Mouse (Mus musculus) stomach, postnatal 0 days (tissue): Measurements from ENCODE around the gene Khdrbs1. TPM values are rescaled to one million over a fixed set of nuclear protein-coding genes. Genes with fewer than 3 reads are reported as not detected.

Experiments used
- ATAC-seq: fragments of 200-750 bp; cut with Nextera tagmentation; 2 replicates; pipeline ENCODE4 v1.8.0; 2017; ENCODE audit not compliant: low FRiP score, low TSS enrichment
- DNase-seq: peaks from one replicate; pipeline ENCODE4 v3.0.0-alpha.2; 2016; ENCODE audit warnings: low spot score
- H3K27ac ChIP-seq: fragments of 300-500 bp; sonication (generic); replicated peaks from 2 replicates; pipeline ENCODE4 v1.5.1; 2014; ENCODE audit warnings: mild to moderate bottlenecking, control low read depth
- H3K27me3 ChIP-seq: fragments of 300-500 bp; sonication (generic); 2 replicates; pipeline ENCODE4 v1.6.1; 2014; ENCODE audit warnings: low read length; ENCODE audit not compliant: control insufficient read depth, insufficient read depth
- H3K36me3 ChIP-seq: fragments of 300-500 bp; sonication (generic); 2 replicates; pipeline ENCODE4 v1.6.1; 2014; ENCODE audit warnings: low read length, mixed read lengths; ENCODE audit not compliant: control insufficient read depth, insufficient read depth
- H3K4me1 ChIP-seq: fragments of 300-500 bp; sonication (generic); replicated peaks from 2 replicates; pipeline ENCODE4 v1.6.1; 2014; ENCODE audit warnings: antibody characterized with exemption; ENCODE audit not compliant: control insufficient read depth, insufficient read depth
- H3K4me2 ChIP-seq: fragments of 300-500 bp; sonication (generic); replicated peaks from 2 replicates; pipeline ENCODE4 v1.6.1; 2014; ENCODE audit warnings: low read depth, mild to moderate bottlenecking, control low read depth, moderate library complexity
- H3K4me3 ChIP-seq: fragments of 300-500 bp; sonication (generic); 2 replicates; pipeline ENCODE4 v1.5.1; 2014; ENCODE audit warnings: low read depth, low read length, control low read depth
- H3K9ac ChIP-seq: fragments of 300-500 bp; sonication (generic); 2 replicates; pipeline ENCODE4 v1.6.1; 2014; ENCODE audit warnings: mild to moderate bottlenecking, low read length, control low read depth, mixed read lengths
- H3K9me3 ChIP-seq: fragments of 300-500 bp; sonication (generic); 2 replicates; pipeline ENCODE4 v1.6.1; 2016; ENCODE audit warnings: low read length; ENCODE audit not compliant: control insufficient read depth
- CTCF ChIP-seq: IDR thresholded peaks from 2 replicates; pipeline ENCODE4 v1.5.1; 2016; ENCODE audit warnings: antibody characterized with exemption, low read depth, mild to moderate bottlenecking, moderate library complexity
- EP300 ChIP-seq: optimal IDR thresholded peaks from 2 replicates; pipeline ENCODE3; 2016; ENCODE audit warnings: antibody characterized with exemption
- WGBS: fragments of 180-500 bp; shearing (Covaris S2); extraction: QIAGEN DNeasy Blood & Tissue Kit; methylation state at CpG from one replicate; pipeline ENCODE4 v1.1.7; 2014; 5-methylcytosine and 5-hydroxymethylcytosine counted together
- microRNA-seq: library from miRNA; unstranded; fragments of <30 nt; microRNA quantifications from one replicate; pipeline ENCODE4, GENCODE M21; 2016
- polyA plus RNA-seq: library from polyadenylated mRNA; unstranded; fragments of >200 nt; fragmentation: Nextera tagmentation; extraction: Ambion mirVana; gene quantifications from 2 replicates; pipeline ENCODE4 v1.2.1, GENCODE M21; 2015

Khdrbs1 gene
- polyA plus RNA-seq, 1 experiment from 2014 or later: 38.6 TPM

DNA sequence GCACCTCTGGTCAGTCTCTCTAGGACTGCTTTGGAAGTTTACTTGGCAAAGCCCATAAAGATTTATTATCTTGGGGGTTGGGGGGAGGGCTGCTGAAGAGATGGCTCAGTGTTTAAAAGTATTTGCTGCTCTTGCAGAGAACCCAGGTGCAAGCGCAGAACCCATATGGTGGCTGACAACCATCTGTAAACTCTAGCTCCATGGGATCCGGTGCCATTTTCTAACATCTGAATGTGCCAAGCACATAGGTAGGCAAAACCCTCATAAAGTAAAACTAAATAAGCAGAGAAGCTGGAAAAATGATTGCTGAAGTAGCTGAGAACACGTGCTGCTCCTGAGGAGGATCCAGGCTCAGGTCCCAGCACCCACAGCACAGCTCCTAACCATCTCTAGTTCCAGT lies 80.5 kb downstream of the Khdrbs1 start:
- Histone ChIP-seq H3K4me1 (no peaks in the 10 kb centered on the region), H3K36me3 (peaks cover 11% of the 10 kb centered on the region; the same call in 1 of the 2 replicates), H3K27me3 (no peaks in the 10 kb centered on the region), H3K9me3 (no peaks in the 10 kb centered on the region), H3K9ac (no peak overlapping the region), H3K4me2 (no peak overlapping the region), H3K27ac (no peak overlapping the region), H3K4me3 (no peak overlapping the region)
- no peak for TF ChIP-seq EP300
- TF ChIP-seq CTCF: no peak
- 72% methylated on average over 3 of the region's 3 CpGs for WGBS
- ATAC-seq: no peak
- no peak for DNase-seq

DNA sequence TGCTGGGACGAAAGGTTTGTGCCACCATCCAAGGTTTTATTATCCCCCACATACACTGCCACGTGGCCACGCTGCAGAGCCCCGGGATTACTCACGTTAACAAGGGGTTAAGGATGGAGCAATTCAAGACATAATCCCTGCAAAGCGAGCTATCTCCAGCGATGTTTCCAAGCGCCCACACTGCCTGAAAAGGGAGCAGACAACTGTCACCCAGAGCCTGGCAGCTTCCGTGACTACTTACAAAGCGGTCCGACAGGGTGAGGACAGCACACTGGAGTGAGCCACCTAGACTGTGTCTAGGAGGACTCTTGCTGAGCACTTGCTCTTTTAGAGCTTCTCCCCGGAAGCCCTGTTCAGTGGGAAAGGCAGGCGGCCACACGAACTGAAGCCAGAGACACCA lies 87.3 kb downstream of the Khdrbs1 start:
- WGBS: 91% methylated on average over 14 of the region's 14 CpGs

More for the DNA sequence above, 87.3 kb downstream of the Khdrbs1 start:
- Histone ChIP-seq H3K9me3 (no peaks in the 10 kb centered on the region), H3K36me3 (peaks cover 37% of the 10 kb centered on the region; the same call in 1 of the 2 replicates), H3K4me3 (no peak overlapping the region), H3K27me3 (no peaks in the 10 kb centered on the region), H3K9ac (no peak overlapping the region), H3K4me2 (no peak overlapping the region), H3K27ac (no peak overlapping the region), H3K4me1 (no peaks in the 10 kb centered on the region)
- DNase-seq (no peak), ATAC-seq (no peak)
- TF ChIP-seq CTCF (no peak), EP300 (no peak)

Small RNA genes lying within 50 kb of the gene (microRNA-seq; reads per million reads assigned to microRNA genes)
- not detected for gene Gm28017
- gene Mir7016: not detected

Other genes with a start within 250 kb of the Khdrbs1 start
- gene Marcksl1, start 228.7 kb downstream of the Khdrbs1 start, polyA plus RNA-seq: 153 and 174 TPM in 2 replicates
- gene Hdac1, start 199.6 kb downstream of the Khdrbs1 start, polyA plus RNA-seq: 110 TPM in 2 replicates
- 1.7 and 1.9 TPM in 2 replicates for gene Lck, start 168.7 kb downstream of the Khdrbs1 start, polyA plus RNA-seq
- 1.2 and 1.9 TPM in 2 replicates for gene Fam167b, start 163.8 kb downstream of the Khdrbs1 start, polyA plus RNA-seq
- gene Eif3i, start 141.7 kb downstream of the Khdrbs1 start, polyA plus RNA-seq: 222 and 230 TPM in 2 replicates
- gene Tmem234, start 141.6 kb downstream of the Khdrbs1 start, polyA plus RNA-seq: 168 and 169 TPM in 2 replicates
- gene Dcdc2b, start 128.0 kb downstream of the Khdrbs1 start, polyA plus RNA-seq: 0.65 and 0.75 TPM in 2 replicates
- gene Iqcc, start 123.2 kb downstream of the Khdrbs1 start, polyA plus RNA-seq: 15.8 and 16.1 TPM in 2 replicates
- 34.2 and 40.2 TPM in 2 replicates for gene Ccdc28b, start 118.4 kb downstream of the Khdrbs1 start, polyA plus RNA-seq
- 23.5 and 23.6 TPM in 2 replicates for gene Txlna, start 101.2 kb downstream of the Khdrbs1 start, polyA plus RNA-seq
- 5.7 and 6.8 TPM in 2 replicates for gene Kpna6, start 69.5 kb downstream of the Khdrbs1 start, polyA plus RNA-seq
- 4.5 and 5.4 TPM in 2 replicates for gene Tmem39b, start 45.5 kb downstream of the Khdrbs1 start, polyA plus RNA-seq
- 270 and 275 TPM in 2 replicates for gene Ptp4a2, start 68.9 kb upstream of the Khdrbs1 start, polyA plus RNA-seq
- gene Spocd1, start 186.9 kb upstream of the Khdrbs1 start, polyA plus RNA-seq: not detected in 2 replicates
- 0.49 and 0.83 TPM in 2 replicates for gene Adgrb2, start 242.6 kb upstream of the Khdrbs1 start, polyA plus RNA-seq